Mouse (Mus musculus) inflammation-experienced regulatory T-cells (primary cell): ENCODE measurements around the gene Luzp4. TPM values are rescaled to one million over a fixed set of nuclear protein-coding genes. Genes with fewer than 3 reads are reported as not detected.

Experiments
- polyA plus RNA-seq, 2 experiments: library from polyadenylated mRNA; unstranded; fragments of 100-300 nt; shearing (Covaris generic); gene quantifications; one replicate each; pipeline ENCODE4 v1.2.1; 2017

Luzp4 gene
- polyA plus RNA-seq, result under 1 TPM; 0.08 to 0.29 TPM

DNA sequence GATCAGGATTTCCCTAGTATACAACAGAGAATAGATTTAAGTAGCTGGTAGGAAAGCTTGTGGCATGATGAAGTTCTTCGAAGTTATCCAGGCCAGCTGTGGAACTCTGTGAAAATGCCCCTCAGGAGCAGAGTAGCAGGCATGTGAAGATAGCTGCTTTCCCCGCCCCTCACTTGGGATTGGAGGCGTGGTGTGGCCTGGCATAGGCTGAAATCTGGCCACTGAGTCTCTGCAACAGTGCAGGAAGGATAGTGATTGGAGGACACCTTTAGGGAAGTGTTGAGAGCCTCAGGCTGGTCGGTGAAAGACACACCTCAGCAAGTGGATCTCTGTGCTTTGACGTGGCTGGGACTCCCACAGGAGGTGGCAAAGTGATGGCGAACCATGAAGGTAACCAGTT lies at the start of gene Luzp4:
Gene Luzp4, plus strand, starts transcription at position 301 of the 400 bp plus-strand sequence.

Other genes with a start within 250 kb of the Luzp4 start
- under 1 TPM; 0.10 to 0.50 TPM for gene Gm8334, start 242.5 kb upstream of the Luzp4 start, polyA plus RNA-seq
- under 1 TPM in 1 of 2 experiments, not detected in 1; 0.15 TPM for gene Gm15127, start 194.0 kb upstream of the Luzp4 start, polyA plus RNA-seq
- gene Ott, start 216.6 kb downstream of the Luzp4 start, polyA plus RNA-seq, result not detected